Mouse (Mus musculus) kidney, adult 2 months (tissue): Measurements from ENCODE around the gene Prox2. TPM values are rescaled to one million over a fixed set of nuclear protein-coding genes. Genes with fewer than 3 reads are reported as not detected.

Experiments used
- DNase-seq: peaks from one replicate; pipeline ENCODE4 v3.0.0; 2021
- H3K27ac ChIP-seq: fragments of 200-500 bp; 2 replicates; pipeline ENCODE4 v1.5.1; 2012; ENCODE audit warnings: low read depth, low read length, control low read depth, inconsistent platforms; ENCODE audit not compliant: insufficient read depth
- H3K27me3 ChIP-seq: fragments of 200-500 bp; replicated peaks from 2 replicates; pipeline ENCODE4 v1.6.1; 2012; ENCODE audit warnings: mild to moderate bottlenecking, moderate library complexity, low read length, inconsistent platforms; ENCODE audit not compliant: control insufficient read depth, insufficient read depth
- H3K36me3 ChIP-seq: fragments of 200-500 bp; 2 replicates; pipeline ENCODE4 v1.6.1; 2012; ENCODE audit warnings: mild to moderate bottlenecking, moderate library complexity, low read length, inconsistent platforms; ENCODE audit not compliant: control insufficient read depth, insufficient read depth
- H3K4me1 ChIP-seq: fragments of 200-500 bp; 2 replicates; pipeline ENCODE4 v1.6.1; 2011; ENCODE audit warnings: low read length; ENCODE audit not compliant: control insufficient read depth, insufficient read depth
- H3K4me3 ChIP-seq: fragments of 200-500 bp; 2 replicates; pipeline ENCODE4 v1.5.1; 2011; ENCODE audit warnings: mild to moderate bottlenecking, low read depth, low read length, control low read depth; ENCODE audit not compliant: insufficient read depth
- CTCF ChIP-seq: fragments of 200-500 bp; conservative IDR thresholded peaks from 2 replicates; pipeline ENCODE4 v1.5.1; 2011; ENCODE audit warnings: low read depth, mild to moderate bottlenecking, control low read depth, low read length, moderate library complexity, mixed read lengths; ENCODE audit not compliant: insufficient read depth, insufficient read length
- POLR2A ChIP-seq: fragments of 200-500 bp; IDR thresholded peaks from one replicate; pipeline ENCODE4 v1.6.1; 2011; ENCODE audit warnings: low read depth, low read length, control low read depth
- WGBS: fragments of 180-500 bp; shearing (Covaris S2); methylation state at CpG from one replicate; pipeline ENCODE4 v1.1.7; 2018; 5-methylcytosine and 5-hydroxymethylcytosine counted together
- polyA plus RNA-seq: library from polyadenylated mRNA; depleted of rRNA; stranded (reverse); fragments of >200 nt; gene quantifications from 2 replicates; pipeline ENCODE4 v1.2.3, GENCODE M21; 2012

Gene Prox2
- polyA plus RNA-seq, 1 experiment, result 2.4 TPM

GRCm38 (mm10) chr12:85103096-85103495, 7.5 kb downstream of the Prox2 start:
- 52% methylated on average over 8 of the region's 8 CpGs for WGBS
- DNase-seq, result peak; percentile 78
- Histone ChIP-seq H3K4me1 (peaks cover 6% of the 10 kb centered on the region; the same call in 1 of the 2 replicates), H3K27ac (no peak overlapping the region), H3K36me3 (no peaks in the 10 kb centered on the region), H3K4me3 (no peak overlapping the region), H3K27me3 (no peaks in the 10 kb centered on the region)
- no peak for TF ChIP-seq CTCF
- TF ChIP-seq POLR2A, result no peak

GRCm38 (mm10) chr12:85101521-85102106, 8.9 kb downstream of the Prox2 start:
- Histone ChIP-seq H3K27me3 (no peaks in the 10 kb centered on the region), H3K36me3 (no peaks in the 10 kb centered on the region), H3K27ac (no peak overlapping the region), H3K4me1 (peaks cover 6% of the 10 kb centered on the region; the same call in 1 of the 2 replicates), H3K4me3 (no peak overlapping the region)
- DNase-seq, result no peak
- 88% methylated on average over 5 of the region's 5 CpGs for WGBS
- TF ChIP-seq POLR2A (no peak), CTCF (no peak)

- no peaks in the 10 kb centered on the region for H3K36me3 ChIP-seq
- no peak for DNase-seq
- no peak overlapping the region for H3K4me3 ChIP-seq
- H3K4me1 ChIP-seq, result peaks cover 6% of the 10 kb centered on the region; the same call in 1 of the 2 replicates
- 45% methylated on average over 14 of the region's 14 CpGs for WGBS
- TF ChIP-seq CTCF (no peak), POLR2A (no peak)
- no peak overlapping the region for H3K27ac ChIP-seq
- no peaks in the 10 kb centered on the region for H3K27me3 ChIP-seq
Observed at GRCm38 (mm10) chr12:85101001-85101400, 9.6 kb downstream of the Prox2 start.

GRCm38 (mm10) chr12:85095859-85096258, 14.7 kb downstream of the Prox2 start:
- no peaks in the 10 kb centered on the region for H3K36me3 ChIP-seq
- no peak for DNase-seq
- 86% methylated on average over 7 of the region's 7 CpGs for WGBS
- no peaks in the 10 kb centered on the region for H3K4me1 ChIP-seq
- H3K27me3 ChIP-seq, result no peaks in the 10 kb centered on the region
- no peak overlapping the region for H3K27ac ChIP-seq
- no peak overlapping the region for H3K4me3 ChIP-seq
- no peak for TF ChIP-seq POLR2A
- TF ChIP-seq CTCF, result no peak

GRCm38 (mm10) chr12:85095146-85095545, 15.4 kb downstream of the Prox2 start:
- 90% methylated on average over 11 of the region's 11 CpGs for WGBS

GRCm38 (mm10) chr12:85094706-85095105, 15.9 kb downstream of the Prox2 start:
- Histone ChIP-seq H3K4me1 (no peaks in the 10 kb centered on the region), H3K27ac (no peak overlapping the region), H3K4me3 (no peak overlapping the region), H3K27me3 (no peaks in the 10 kb centered on the region), H3K36me3 (no peaks in the 10 kb centered on the region)
- 62% methylated on average over 10 of the region's 10 CpGs for WGBS
- DNase-seq, result no peak
- TF ChIP-seq POLR2A (no peak), CTCF (no peak)

More at GRCm38 (mm10) chr12:85095146-85095545, 15.4 kb downstream of the Prox2 start:
- TF ChIP-seq CTCF (no peak), POLR2A (no peak)
- Histone ChIP-seq H3K4me3 (no peak overlapping the region), H3K27ac (no peak overlapping the region), H3K4me1 (no peaks in the 10 kb centered on the region), H3K27me3 (no peaks in the 10 kb centered on the region), H3K36me3 (no peaks in the 10 kb centered on the region)
- no peak for DNase-seq

GRCm38 (mm10) chr12:85094010-85094409, 16.5 kb downstream of the Prox2 start:
- Histone ChIP-seq H3K27ac (no peak overlapping the region), H3K4me1 (no peaks in the 10 kb centered on the region), H3K27me3 (no peaks in the 10 kb centered on the region), H3K36me3 (no peaks in the 10 kb centered on the region), H3K4me3 (no peak overlapping the region)
- peak; percentile 33 for DNase-seq
- 26% methylated on average over 14 of the region's 14 CpGs for WGBS
- TF ChIP-seq CTCF (no peak), POLR2A (no peak)
